Mouse (Mus musculus): ENCODE data around the gene Rtn4rl1. TPM values are rescaled to one million over a fixed set of nuclear protein-coding genes. Genes with fewer than 3 reads are reported as not detected.

Gene Rtn4rl1
- total RNA-seq, 2 experiments from 2014 or later = 10.6 to 13.2 TPM

Small RNA genes within 50 kb of the gene (microRNA-seq; reads per million reads assigned to microRNA genes)
- gene Mir132 (1,189 to 17,127 reads per million in 2 experiments), gene Mir212 (22.6 to 859 reads per million in 2 experiments)

Other genes with a start within 250 kb of the Rtn4rl1 start
- 10 to 100 TPM; 22.7 to 26.3 TPM for gene Hic1, start 24.3 kb upstream of the Rtn4rl1 start, total RNA-seq (2021)
- gene Ovca2, start 14.9 kb upstream of the Rtn4rl1 start, total RNA-seq (2021) = 1 to 10 TPM; 7.1 TPM
- gene Dph1, start 2.5 kb upstream of the Rtn4rl1 start, total RNA-seq (2021) = 1 to 10 TPM; 9.9 TPM
- 10 to 100 TPM; 66.9 to 70.5 TPM for gene Rpa1, start 154.5 kb downstream of the Rtn4rl1 start, total RNA-seq (2021)
- 1 to 10 TPM; 4.2 to 4.6 TPM for gene Smyd4, start 154.7 kb downstream of the Rtn4rl1 start, total RNA-seq (2021)
- gene Serpinf1, start 228.9 kb downstream of the Rtn4rl1 start, total RNA-seq (2021) = 10 to 100 TPM; 24.8 to 31.9 TPM
- gene Serpinf2, start 245.8 kb downstream of the Rtn4rl1 start, total RNA-seq (2021) = not detected